Mouse (Mus musculus): ENCODE results near the gene Rrbp1. TPM values are rescaled to one million over a fixed set of nuclear protein-coding genes. Genes with fewer than 3 reads are reported as not detected.
A peak's percentile ranks its signal among the peaks of the same experiment; 100 is the strongest.

Gene Rrbp1
- polyA plus RNA-seq, 1 experiment from 2014 or later, result 78.3 TPM

DNA sequence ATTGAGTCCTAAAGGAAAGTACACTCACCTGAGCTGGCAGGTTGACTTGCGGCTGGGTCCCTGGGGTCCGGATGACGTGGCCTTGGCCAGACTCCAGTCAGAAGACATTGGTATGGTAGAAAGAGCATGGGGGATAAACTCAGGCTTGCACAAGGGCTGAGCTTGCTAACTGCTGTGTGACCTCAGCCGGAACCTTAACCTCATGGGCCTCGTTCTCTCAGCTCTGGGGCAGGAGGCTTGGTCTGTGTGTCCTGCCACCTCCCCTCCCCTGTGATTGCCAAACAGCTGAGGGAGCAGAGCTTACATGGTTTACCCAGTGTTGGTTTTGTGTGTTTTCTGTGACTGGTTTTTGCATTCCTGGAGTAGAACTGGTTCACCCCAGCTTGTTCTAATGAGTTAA is 70.7 kb downstream of the Rrbp1 start:
- WGBS, result 76% methylated on average over 5 of the region's 5 CpGs

DNA sequence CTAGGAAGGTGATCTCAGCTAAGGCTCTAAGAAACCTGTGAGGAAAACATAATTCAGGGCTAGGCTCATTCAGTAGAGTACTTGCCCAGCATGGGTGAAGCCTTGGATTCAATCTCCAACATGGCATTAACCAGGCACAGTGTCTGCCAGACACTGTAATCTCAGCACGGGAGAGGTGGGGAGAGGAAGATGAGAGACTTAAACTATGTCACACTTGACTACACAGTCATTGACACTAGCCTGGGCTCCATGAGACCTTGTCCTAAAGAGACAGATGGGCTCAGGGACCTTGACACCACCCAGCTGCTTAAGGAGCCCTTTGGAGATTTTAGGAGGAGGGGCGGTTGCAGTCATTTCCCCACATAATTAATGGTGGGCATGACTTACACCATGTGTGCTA is 73.2 kb downstream of the Rrbp1 start:
- Histone ChIP-seq H3K9ac (ENCODE audit: low read length) (no peak overlapping the region), H3K27me3 (ENCODE audit: control insufficient read depth, insufficient read depth, low read depth, low read length) (no peaks in the 10 kb centered on the region), H3K4me2 (ENCODE audit: low read depth, low read length) (no peak overlapping the region), H3K9me3 (ENCODE audit: control insufficient read depth, low read length) (no peaks in the 10 kb centered on the region), H3K36me3 (ENCODE audit: control insufficient read depth, insufficient read depth, low read length) (peaks cover 12% of the 10 kb centered on the region; the same call in 1 of the 2 replicates), H3K4me3 (ENCODE audit: low read length) (no peak overlapping the region), H3K4me1 (replicated peaks; ENCODE audit: control insufficient read depth, insufficient read depth, low read length) (no peaks in the 10 kb centered on the region; the same call in 1 of the 2 replicates), H3K27ac (ENCODE audit: low read length) (no peak overlapping the region)
- WGBS, result 47% methylated on average over 2 of the region's 2 CpGs
- no peak for ATAC-seq (ENCODE audit: low read depth)

More for the DNA sequence above, 70.7 kb downstream of the Rrbp1 start:
- no peak overlapping the region for H3K4me3 ChIP-seq (ENCODE audit: low read length)
- H3K4me1 ChIP-seq (replicated peaks; ENCODE audit: control insufficient read depth, insufficient read depth, low read length), result no peaks in the 10 kb centered on the region
- peaks cover 27% of the 10 kb centered on the region; the same call in 1 of the 2 replicates for H3K36me3 ChIP-seq (ENCODE audit: control insufficient read depth, insufficient read depth, low read length)
- H3K27me3 ChIP-seq (ENCODE audit: control insufficient read depth, insufficient read depth, low read depth, low read length), result no peaks in the 10 kb centered on the region
- no peak overlapping the region for H3K27ac ChIP-seq (ENCODE audit: low read length)
- H3K4me2 ChIP-seq (ENCODE audit: low read depth, low read length), result no peak overlapping the region
- H3K9me3 ChIP-seq (ENCODE audit: control insufficient read depth, low read length), result no peaks in the 10 kb centered on the region
- no peak overlapping the region for H3K9ac ChIP-seq (ENCODE audit: low read length)
- no peak for ATAC-seq (ENCODE audit: low read depth)

DNA sequence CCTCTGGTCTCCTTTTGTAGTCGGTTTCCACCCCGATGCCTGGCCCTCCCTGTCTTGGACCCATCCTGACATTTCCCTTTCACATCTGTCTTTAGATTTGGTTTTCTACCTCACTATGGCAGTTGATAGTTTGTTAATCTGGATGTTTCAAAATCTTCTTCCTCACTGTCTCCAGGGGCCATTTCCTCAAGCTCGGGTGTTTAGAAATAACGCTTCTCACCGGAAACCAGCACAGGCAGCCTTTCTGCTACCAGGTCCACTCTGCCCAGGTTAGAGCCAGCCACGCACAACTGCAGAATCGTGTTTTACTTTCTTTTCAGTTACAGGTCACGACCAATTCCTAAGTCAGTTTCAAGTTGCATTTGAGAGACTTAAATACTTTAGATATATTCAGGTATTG is 76.6 kb downstream of the Rrbp1 start:
- Histone ChIP-seq H3K27me3 (ENCODE audit: control insufficient read depth, insufficient read depth, low read depth, low read length) (no peaks in the 10 kb centered on the region), H3K36me3 (ENCODE audit: control insufficient read depth, insufficient read depth, low read length) (peaks cover 3% of the 10 kb centered on the region; the same call in 1 of the 2 replicates), H3K4me3 (ENCODE audit: low read length) (no peak overlapping the region), H3K9me3 (ENCODE audit: control insufficient read depth, low read length) (no peaks in the 10 kb centered on the region), H3K4me2 (ENCODE audit: low read depth, low read length) (no peak overlapping the region), H3K27ac (ENCODE audit: low read length) (no peak overlapping the region), H3K9ac (ENCODE audit: low read length) (no peak overlapping the region), H3K4me1 (replicated peaks; ENCODE audit: control insufficient read depth, insufficient read depth, low read length) (peaks cover 14% of the 10 kb centered on the region)
- WGBS, result 81% methylated on average over 8 of the region's 8 CpGs
- no peak for ATAC-seq (ENCODE audit: low read depth)

DNA sequence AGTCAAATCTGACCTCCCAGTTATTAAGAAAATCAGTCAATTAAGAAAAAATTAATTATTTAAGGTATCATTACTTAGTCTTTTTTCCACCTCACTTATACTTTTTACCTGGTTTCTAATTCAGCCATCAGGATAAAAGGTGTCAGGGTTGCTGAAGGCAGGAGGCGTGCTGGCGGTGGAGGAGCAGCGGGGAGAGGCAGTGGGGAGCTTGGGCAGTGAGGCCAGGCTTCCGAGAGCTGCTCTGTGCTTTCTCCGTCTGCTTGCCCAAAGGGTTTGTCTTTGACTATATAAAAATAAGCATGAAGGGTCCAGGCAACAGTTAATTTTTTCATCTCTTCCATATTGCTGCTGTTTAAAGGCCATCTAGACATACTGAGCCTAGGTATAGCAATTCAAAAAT is 77.5 kb downstream of the Rrbp1 start:
- Histone ChIP-seq H3K27me3 (ENCODE audit: control insufficient read depth, insufficient read depth, low read depth, low read length) (no peaks in the 10 kb centered on the region), H3K9ac (ENCODE audit: low read length) (no peak overlapping the region), H3K4me2 (ENCODE audit: low read depth, low read length) (no peak overlapping the region), H3K4me3 (ENCODE audit: low read length) (no peak overlapping the region), H3K36me3 (ENCODE audit: control insufficient read depth, insufficient read depth, low read length) (no peaks in the 10 kb centered on the region), H3K4me1 (replicated peaks; ENCODE audit: control insufficient read depth, insufficient read depth, low read length) (peaks cover 14% of the 10 kb centered on the region), H3K9me3 (ENCODE audit: control insufficient read depth, low read length) (no peaks in the 10 kb centered on the region), H3K27ac (ENCODE audit: low read length) (no peak overlapping the region)
- WGBS, result 92% methylated on average over 5 of the region's 5 CpGs
- no peak for ATAC-seq (ENCODE audit: low read depth)

DNA sequence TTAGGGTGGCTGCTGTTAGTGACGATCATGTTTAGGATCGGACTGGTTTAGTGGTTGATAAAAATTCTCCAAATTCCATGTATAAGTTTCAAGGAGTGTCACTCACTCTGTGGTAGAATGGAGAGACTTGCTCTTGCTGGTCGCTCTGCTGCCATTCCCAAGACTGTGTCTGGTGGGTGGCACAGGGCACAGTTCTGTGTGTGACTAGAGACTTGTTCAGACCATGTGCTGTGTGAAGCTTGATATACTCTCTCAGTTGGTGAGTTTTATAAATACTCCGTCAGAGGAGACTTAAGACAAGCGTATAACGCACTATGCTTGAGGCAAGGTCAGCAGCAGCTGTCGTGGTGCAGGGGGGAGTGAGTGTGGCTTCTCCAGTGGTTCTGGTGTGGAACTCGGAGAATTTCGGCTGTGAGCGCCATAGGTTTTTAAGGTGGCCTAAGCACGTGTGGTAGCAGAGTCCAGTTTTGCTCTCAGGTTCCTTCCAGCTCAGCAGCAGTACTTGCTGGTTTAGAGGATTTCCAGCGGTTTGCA is 78.7 kb downstream of the Rrbp1 start:
- Histone ChIP-seq H3K27ac (ENCODE audit: low read length) (no peak overlapping the region), H3K27me3 (ENCODE audit: control insufficient read depth, insufficient read depth, low read depth, low read length) (no peaks in the 10 kb centered on the region), H3K9me3 (ENCODE audit: control insufficient read depth, low read length) (no peaks in the 10 kb centered on the region), H3K4me1 (replicated peaks; ENCODE audit: control insufficient read depth, insufficient read depth, low read length) (peaks cover 14% of the 10 kb centered on the region), H3K4me3 (ENCODE audit: low read length) (no peak overlapping the region), H3K4me2 (ENCODE audit: low read depth, low read length) (no peak overlapping the region), H3K9ac (ENCODE audit: low read length) (no peak overlapping the region), H3K36me3 (ENCODE audit: control insufficient read depth, insufficient read depth, low read length) (no peaks in the 10 kb centered on the region)
- ATAC-seq (ENCODE audit: low read depth), result no peak
- WGBS, result 65% methylated on average over 12 of the region's 12 CpGs

DNA sequence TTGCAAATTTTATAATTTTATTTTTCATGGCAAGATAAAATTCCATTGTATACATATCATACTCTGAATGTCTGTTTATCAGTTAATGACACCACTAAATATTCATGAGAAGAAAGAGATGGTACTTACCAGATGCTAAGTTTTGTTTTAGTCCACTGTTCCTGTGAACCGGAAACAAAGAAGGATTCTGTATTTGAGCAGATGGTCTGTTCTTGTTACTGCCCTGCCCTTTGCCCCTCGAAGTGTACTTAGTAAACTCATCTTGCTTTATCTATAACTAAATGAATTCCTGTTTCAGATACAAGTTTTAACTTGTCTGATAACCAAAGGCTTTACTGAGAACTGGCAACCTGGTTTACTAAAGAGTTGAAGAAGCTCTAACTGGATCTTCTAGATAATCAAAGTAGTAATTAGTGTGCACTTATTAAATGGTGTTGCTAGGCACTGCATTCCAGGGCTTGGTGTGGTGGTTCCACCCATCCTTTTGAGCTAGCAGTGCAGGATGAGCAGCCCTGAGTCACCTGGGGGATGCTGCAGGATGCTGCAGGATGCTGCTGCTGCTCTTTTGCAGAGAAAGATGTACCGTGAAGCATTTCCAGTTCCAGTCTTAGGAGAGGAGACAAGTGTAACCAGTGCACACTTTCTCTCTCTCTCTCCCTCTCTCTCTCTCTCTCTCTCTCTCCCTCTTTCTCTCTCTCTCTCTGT is 81.3 kb downstream of the Rrbp1 start:
- ATAC-seq (ENCODE audit: low read depth), result no peak
- peaks cover 14% of the 10 kb centered on the region for H3K4me1 ChIP-seq (replicated peaks; ENCODE audit: control insufficient read depth, insufficient read depth, low read length)
- no peaks in the 10 kb centered on the region for H3K27me3 ChIP-seq (ENCODE audit: control insufficient read depth, insufficient read depth, low read depth, low read length)
- H3K9me3 ChIP-seq (ENCODE audit: control insufficient read depth, low read length), result no peaks in the 10 kb centered on the region
- H3K4me2 ChIP-seq (ENCODE audit: low read depth, low read length), result no peak overlapping the region
- H3K27ac ChIP-seq (ENCODE audit: low read length), result no peak overlapping the region
- no peak overlapping the region for H3K4me3 ChIP-seq (ENCODE audit: low read length)
- H3K36me3 ChIP-seq (ENCODE audit: control insufficient read depth, insufficient read depth, low read length), result no peaks in the 10 kb centered on the region
- 58% methylated on average over 3 of the region's 3 CpGs for WGBS
- no peak overlapping the region for H3K9ac ChIP-seq (ENCODE audit: low read length)

DNA sequence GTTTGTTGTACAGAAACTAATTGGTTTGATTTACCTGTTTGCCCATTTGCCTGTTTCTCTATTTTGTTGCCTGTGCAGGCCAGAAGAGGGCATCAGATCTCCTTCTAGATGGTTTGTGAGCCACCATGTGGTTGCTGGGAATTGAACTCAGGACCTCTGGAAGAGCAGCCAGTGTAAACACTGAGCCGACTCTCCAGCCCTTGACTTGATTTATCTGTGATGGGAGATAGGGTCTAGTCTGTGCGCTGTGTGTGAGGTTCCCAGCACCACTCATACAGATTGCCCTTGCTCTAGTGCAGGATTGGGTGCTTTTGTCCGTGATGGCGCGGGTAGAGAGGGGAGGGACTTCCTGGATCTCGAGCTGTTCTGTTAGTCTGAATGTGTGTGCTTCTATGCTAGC is 85.2 kb downstream of the Rrbp1 start:
- no peak for ATAC-seq (ENCODE audit: low read depth)
- Histone ChIP-seq H3K27ac (ENCODE audit: low read length) (no peak overlapping the region), H3K4me1 (replicated peaks; ENCODE audit: control insufficient read depth, insufficient read depth, low read length) (peaks cover 14% of the 10 kb centered on the region), H3K9me3 (ENCODE audit: control insufficient read depth, low read length) (no peaks in the 10 kb centered on the region), H3K27me3 (ENCODE audit: control insufficient read depth, insufficient read depth, low read depth, low read length) (no peaks in the 10 kb centered on the region), H3K4me2 (ENCODE audit: low read depth, low read length) (no peak overlapping the region), H3K9ac (ENCODE audit: low read length) (no peak overlapping the region), H3K36me3 (ENCODE audit: control insufficient read depth, insufficient read depth, low read length) (no peaks in the 10 kb centered on the region), H3K4me3 (ENCODE audit: low read length) (no peak overlapping the region)
- WGBS, result 82% methylated on average over 6 of the region's 6 CpGs

DNA sequence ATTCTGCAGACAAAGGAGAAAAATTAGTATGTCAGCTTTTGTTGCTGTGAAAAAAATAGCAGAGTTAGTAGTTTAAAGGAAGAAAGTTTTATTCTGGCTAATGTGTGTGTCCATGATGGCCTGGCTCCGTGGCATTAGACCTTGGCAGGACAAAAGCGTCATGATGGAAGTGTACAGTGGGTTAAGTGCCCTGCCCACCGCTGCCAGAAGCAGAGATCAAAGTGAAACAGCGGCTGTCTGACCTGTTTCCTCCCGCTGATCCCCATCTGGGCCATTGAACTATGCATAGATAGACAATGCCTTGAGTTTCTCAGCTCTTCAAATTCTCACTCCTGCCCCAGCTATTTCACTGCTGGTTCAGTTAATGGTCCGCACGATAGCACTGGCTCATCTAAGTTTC is 87.0 kb downstream of the Rrbp1 start:
- ATAC-seq (ENCODE audit: low read depth), result no peak
- Histone ChIP-seq H3K4me2 (ENCODE audit: low read depth, low read length) (no peak overlapping the region), H3K9me3 (ENCODE audit: control insufficient read depth, low read length) (no peaks in the 10 kb centered on the region), H3K4me3 (ENCODE audit: low read length) (no peak overlapping the region), H3K36me3 (ENCODE audit: control insufficient read depth, insufficient read depth, low read length) (no peaks in the 10 kb centered on the region), H3K27ac (ENCODE audit: low read length) (0 out of 2 replicates have a peak overlapping the region, but pooled peaks have one; percentile 13), H3K4me1 (replicated peaks; ENCODE audit: control insufficient read depth, insufficient read depth, low read length) (peaks cover 11% of the 10 kb centered on the region; the same call in 1 of the 2 replicates), H3K9ac (ENCODE audit: low read length) (no peak overlapping the region), H3K27me3 (ENCODE audit: control insufficient read depth, insufficient read depth, low read depth, low read length) (no peaks in the 10 kb centered on the region)
- 29% methylated on average over 7 of the region's 7 CpGs for WGBS

DNA sequence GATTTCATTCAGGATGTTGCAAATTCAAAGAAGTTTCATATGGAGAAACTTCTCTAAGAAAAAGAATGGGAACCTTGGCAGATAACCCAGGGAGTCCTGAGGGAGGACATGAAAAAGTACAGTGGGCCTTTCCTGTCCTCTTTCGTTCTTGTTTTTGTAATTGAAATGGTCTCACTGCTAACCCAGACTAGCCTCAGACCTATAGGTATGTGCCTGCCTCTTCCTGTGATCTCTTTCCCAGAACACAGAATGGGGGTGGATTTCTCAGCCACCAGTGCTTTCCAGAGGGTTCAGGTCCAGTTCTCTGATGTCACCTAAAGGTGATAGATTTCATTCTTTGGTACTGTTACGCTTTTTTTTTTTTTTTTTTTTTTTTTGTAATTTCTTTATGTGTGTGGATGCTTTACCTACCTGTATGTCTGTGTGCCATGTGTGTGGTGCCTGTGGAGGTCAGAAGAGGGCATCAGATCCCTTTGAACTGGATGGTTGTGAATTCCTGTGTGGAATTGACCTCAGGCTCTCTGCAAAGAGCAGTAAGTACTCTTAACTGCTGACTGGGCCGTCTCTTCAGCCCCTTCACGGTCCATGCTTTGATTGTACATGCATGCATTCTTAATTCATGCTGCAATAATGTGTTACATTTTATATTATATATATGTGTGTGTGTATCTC is 92.1 kb downstream of the Rrbp1 start:
- 61% methylated on average over 4 of the region's 4 CpGs for WGBS
- peak overlapping the region; percentile 22 for H3K4me2 ChIP-seq (ENCODE audit: low read depth, low read length)
- peaks cover 19% of the 10 kb centered on the region for H3K4me1 ChIP-seq (replicated peaks; ENCODE audit: control insufficient read depth, insufficient read depth, low read length)
- no peaks in the 10 kb centered on the region for H3K27me3 ChIP-seq (ENCODE audit: control insufficient read depth, insufficient read depth, low read depth, low read length)
- H3K9me3 ChIP-seq (ENCODE audit: control insufficient read depth, low read length), result no peaks in the 10 kb centered on the region
- ATAC-seq (ENCODE audit: low read depth), result no peak
- no peaks in the 10 kb centered on the region for H3K36me3 ChIP-seq (ENCODE audit: control insufficient read depth, insufficient read depth, low read length)
- 0 out of 2 replicates have a peak overlapping the region, but pooled peaks have one; percentile 11 for H3K9ac ChIP-seq (ENCODE audit: low read length)
- H3K27ac ChIP-seq (ENCODE audit: low read length), result 0 out of 2 replicates have a peak overlapping the region, but pooled peaks have one; percentile 12
- no peak overlapping the region for H3K4me3 ChIP-seq (ENCODE audit: low read length)

Data from lung, embryonic 16.5 days (tissue).